Mouse (Mus musculus): ENCODE measurements around the gene Tprn. TPM values are rescaled to one million over a fixed set of nuclear protein-coding genes. Genes with fewer than 3 reads are reported as not detected.

Tprn gene
- polyA plus RNA-seq, 1 experiment from 2014 or later = 20.7 TPM

GRCm38 (mm10) chr2:25305587-25306359 is 43.4 kb downstream of the Tprn start:
- 47% methylated on average over 14 of the region's 14 CpGs for WGBS
- H3K9me3 ChIP-seq = no peaks in the 10 kb centered on the region
- no peak for ATAC-seq
- peak overlapping the region; percentile 96 for H3K4me2 ChIP-seq (replicated peaks)
- H3K4me1 ChIP-seq (replicated peaks) = peaks cover 7% of the 10 kb centered on the region; the same call in 1 of the 2 replicates
- H3K4me3 ChIP-seq (replicated peaks) = peak overlapping the region; percentile 47
- no peak overlapping the region for H3K27ac ChIP-seq
- peaks cover 52% of the 10 kb centered on the region for H3K27me3 ChIP-seq (replicated peaks)
- peak overlapping the region; percentile 46 for H3K9ac ChIP-seq
- no peaks in the 10 kb centered on the region for H3K36me3 ChIP-seq

- Histone ChIP-seq H3K27me3 (replicated peaks) (peaks cover 69% of the 10 kb centered on the region), H3K4me3 (replicated peaks) (no peak overlapping the region), H3K4me2 (replicated peaks) (no peak overlapping the region), H3K4me1 (replicated peaks) (peaks cover 5% of the 10 kb centered on the region; the same call in 1 of the 2 replicates), H3K9ac (no peak overlapping the region), H3K9me3 (no peaks in the 10 kb centered on the region), H3K36me3 (no peaks in the 10 kb centered on the region), H3K27ac (no peak overlapping the region)
- 51% methylated on average over 10 of the region's 10 CpGs for WGBS
- ATAC-seq = no peak
Measured at GRCm38 (mm10) chr2:25310180-25310579, 47.8 kb downstream of the Tprn start.

GRCm38 (mm10) chr2:25310969-25311368 is 48.6 kb downstream of the Tprn start:
- peak overlapping the region; percentile 53 for H3K4me2 ChIP-seq (replicated peaks)
- H3K4me3 ChIP-seq (replicated peaks) = peak overlapping the region; percentile 25

GRCm38 (mm10) chr2:25311491-25311891 is 49.1 kb downstream of the Tprn start:
- ATAC-seq = peak; percentile 93
- WGBS = 3% methylated on average over 11 of the region's 11 CpGs
- Histone ChIP-seq H3K27ac (no peak overlapping the region), H3K27me3 (replicated peaks) (peaks cover 65% of the 10 kb centered on the region), H3K4me2 (replicated peaks) (peak overlapping the region; percentile 53), H3K4me1 (replicated peaks) (0 out of 2 replicates have a peak, but pooled peaks cover 3% of the 10 kb centered on the region), H3K36me3 (no peaks in the 10 kb centered on the region), H3K9me3 (no peaks in the 10 kb centered on the region), H3K9ac (no peak overlapping the region), H3K4me3 (replicated peaks) (peak overlapping the region; percentile 25; the same call in 1 of the 2 replicates)

More at GRCm38 (mm10) chr2:25310969-25311368, 48.6 kb downstream of the Tprn start:
- H3K4me1 ChIP-seq (replicated peaks) = 0 out of 2 replicates have a peak, but pooled peaks cover 3% of the 10 kb centered on the region
- 2% methylated on average over 22 of the region's 22 CpGs for WGBS
- no peaks in the 10 kb centered on the region for H3K36me3 ChIP-seq
- peaks cover 63% of the 10 kb centered on the region for H3K27me3 ChIP-seq (replicated peaks)
- no peak overlapping the region for H3K27ac ChIP-seq
- peak; percentile 75 for ATAC-seq
- peak overlapping the region; percentile 20; the same call in 1 of the 2 replicates for H3K9ac ChIP-seq
- no peaks in the 10 kb centered on the region for H3K9me3 ChIP-seq

- ATAC-seq = peak; percentile 31; the same call in 1 of the 2 replicates
- no peaks in the 10 kb centered on the region for H3K9me3 ChIP-seq
- peaks cover 47% of the 10 kb centered on the region for H3K27me3 ChIP-seq (replicated peaks)
Measured at GRCm38 (mm10) chr2:25318119-25318966, 55.9 kb downstream of the Tprn start.

GRCm38 (mm10) chr2:25318971-25319773 is 56.8 kb downstream of the Tprn start, which contains the start of gene Grin1:
TSS of gene Grin1 (minus strand) at chr2:25319187.
- Histone ChIP-seq H3K9ac (no peak within 1 kb of the TSS), H3K9me3 (no peaks in the 10 kb centered on the region), H3K36me3 (no peaks in the 10 kb centered on the region), H3K4me3 (replicated peaks) (peak within 1 kb of the TSS; percentile 27), H3K27ac (no peak within 1 kb of the TSS), H3K4me2 (replicated peaks) (peak within 1 kb of the TSS; percentile 75), H3K4me1 (replicated peaks) (peaks cover 3% of the 10 kb centered on the region; the same call in 1 of the 2 replicates), H3K27me3 (replicated peaks) (peaks cover 45% of the 10 kb centered on the region)
- peak; percentile 73 for ATAC-seq
- 10% methylated on average over 58 of the region's 58 CpGs for WGBS

More at GRCm38 (mm10) chr2:25318119-25318966, 55.9 kb downstream of the Tprn start:
- no peak overlapping the region for H3K27ac ChIP-seq
- H3K4me2 ChIP-seq (replicated peaks) = peak overlapping the region; percentile 75
- H3K4me1 ChIP-seq (replicated peaks) = peaks cover 3% of the 10 kb centered on the region; the same call in 1 of the 2 replicates
- WGBS = 6% methylated on average over 31 of the region's 31 CpGs
- H3K9ac ChIP-seq = no peak overlapping the region
- no peaks in the 10 kb centered on the region for H3K36me3 ChIP-seq
- peak overlapping the region; percentile 27 for H3K4me3 ChIP-seq (replicated peaks)

Other genes starting within 250 kb of the Tprn start
- 48.8 and 50.6 TPM in 2 replicates for gene Nsmf, start 208.3 kb upstream of the Tprn start, polyA plus RNA-seq (2015; fragmentation: Nextera tagmentation; extraction: Ambion mirVana)
- 8.9 and 11.7 TPM in 2 replicates for gene Entpd8, start 182.3 kb upstream of the Tprn start, polyA plus RNA-seq (2015; fragmentation: Nextera tagmentation; extraction: Ambion mirVana)
- 5.6 and 10.0 TPM in 2 replicates for gene Noxa1, start 167.5 kb upstream of the Tprn start, polyA plus RNA-seq (2015; fragmentation: Nextera tagmentation; extraction: Ambion mirVana)
- 14.3 and 19.3 TPM in 2 replicates for gene Nrarp, start 81.9 kb upstream of the Tprn start, polyA plus RNA-seq (2015; fragmentation: Nextera tagmentation; extraction: Ambion mirVana)
- gene Tor4a, start 65.7 kb upstream of the Tprn start, polyA plus RNA-seq (2015; fragmentation: Nextera tagmentation; extraction: Ambion mirVana) = 16.4 and 18.5 TPM in 2 replicates
- 94.8 and 106 TPM in 2 replicates for gene Nelfb, start 51.1 kb upstream of the Tprn start, polyA plus RNA-seq (2015; fragmentation: Nextera tagmentation; extraction: Ambion mirVana)
- gene Stpg3, start 48.0 kb upstream of the Tprn start, polyA plus RNA-seq (2015; fragmentation: Nextera tagmentation; extraction: Ambion mirVana) = not detected in 2 replicates
- gene Fam166a, start 43.9 kb upstream of the Tprn start, polyA plus RNA-seq (2015; fragmentation: Nextera tagmentation; extraction: Ambion mirVana) = not detected in 2 replicates
- 600 and 657 TPM in 2 replicates for gene Tubb4b, start 37.9 kb upstream of the Tprn start, polyA plus RNA-seq (2015; fragmentation: Nextera tagmentation; extraction: Ambion mirVana)
- 5.0 and 5.6 TPM in 2 replicates for gene Slc34a3, start 28.3 kb upstream of the Tprn start, polyA plus RNA-seq (2015; fragmentation: Nextera tagmentation; extraction: Ambion mirVana)
- 0.14 and 0.29 TPM in 2 replicates for gene Rnf224, start 25.8 kb upstream of the Tprn start, polyA plus RNA-seq (2015; fragmentation: Nextera tagmentation; extraction: Ambion mirVana)
- gene Rnf208, start 20.4 kb upstream of the Tprn start, polyA plus RNA-seq (2015; fragmentation: Nextera tagmentation; extraction: Ambion mirVana) = 19.0 and 24.8 TPM in 2 replicates
- gene Cysrt1, start 20.2 kb upstream of the Tprn start, polyA plus RNA-seq (2015; fragmentation: Nextera tagmentation; extraction: Ambion mirVana) = 1.4 and 2.3 TPM in 2 replicates
- 4.3 and 5.5 TPM in 2 replicates for gene AL732309.1, start 15.8 kb upstream of the Tprn start, polyA plus RNA-seq (2015; fragmentation: Nextera tagmentation; extraction: Ambion mirVana)
- 22.8 and 23.2 TPM in 2 replicates for gene Tmem203, start 7.2 kb upstream of the Tprn start, polyA plus RNA-seq (2015; fragmentation: Nextera tagmentation; extraction: Ambion mirVana)
- gene Ssna1, start 9.8 kb downstream of the Tprn start, polyA plus RNA-seq (2015; fragmentation: Nextera tagmentation; extraction: Ambion mirVana) = 200 and 212 TPM in 2 replicates
- gene Anapc2, start 9.9 kb downstream of the Tprn start, polyA plus RNA-seq (2015; fragmentation: Nextera tagmentation; extraction: Ambion mirVana) = 95.8 and 103 TPM in 2 replicates
- not detected in 2 replicates for gene Tmem210, start 25.5 kb downstream of the Tprn start, polyA plus RNA-seq (2015; fragmentation: Nextera tagmentation; extraction: Ambion mirVana)
- 0.43 and 1.8 TPM in 2 replicates for gene Lrrc26, start 27.3 kb downstream of the Tprn start, polyA plus RNA-seq (2015; fragmentation: Nextera tagmentation; extraction: Ambion mirVana)
- 1.4 TPM in 2 replicates for gene Grin1, start 56.6 kb downstream of the Tprn start, polyA plus RNA-seq (2015; fragmentation: Nextera tagmentation; extraction: Ambion mirVana)
- 40.2 and 40.8 TPM in 2 replicates for gene Man1b1, start 69.7 kb downstream of the Tprn start, polyA plus RNA-seq (2015; fragmentation: Nextera tagmentation; extraction: Ambion mirVana)
- gene Dpp7, start 93.7 kb downstream of the Tprn start, polyA plus RNA-seq (2015; fragmentation: Nextera tagmentation; extraction: Ambion mirVana) = 46.0 and 48.6 TPM in 2 replicates
- gene Uap1l1, start 103.1 kb downstream of the Tprn start, polyA plus RNA-seq (2015; fragmentation: Nextera tagmentation; extraction: Ambion mirVana) = 105 and 122 TPM in 2 replicates
- gene Sapcd2, start 109.7 kb downstream of the Tprn start, polyA plus RNA-seq (2015; fragmentation: Nextera tagmentation; extraction: Ambion mirVana) = 46.8 and 48.8 TPM in 2 replicates
- gene Entpd2, start 133.3 kb downstream of the Tprn start, polyA plus RNA-seq (2015; fragmentation: Nextera tagmentation; extraction: Ambion mirVana) = 12.1 and 15.6 TPM in 2 replicates
- gene Npdc1, start 136.7 kb downstream of the Tprn start, polyA plus RNA-seq (2015; fragmentation: Nextera tagmentation; extraction: Ambion mirVana) = 40.9 and 48.2 TPM in 2 replicates
- 0.18 TPM in 1 of 2 replicates, not detected in the other for gene Fut7, start 160.6 kb downstream of the Tprn start, polyA plus RNA-seq (2015; fragmentation: Nextera tagmentation; extraction: Ambion mirVana)
- 2.8 and 3.7 TPM in 2 replicates for gene Abca2, start 166.1 kb downstream of the Tprn start, polyA plus RNA-seq (2015; fragmentation: Nextera tagmentation; extraction: Ambion mirVana)
- 2.2 and 3.0 TPM in 2 replicates for gene Clic3, start 194.2 kb downstream of the Tprn start, polyA plus RNA-seq (2015; fragmentation: Nextera tagmentation; extraction: Ambion mirVana)
- 28.0 and 33.2 TPM in 2 replicates for gene Paxx, start 198.5 kb downstream of the Tprn start, polyA plus RNA-seq (2015; fragmentation: Nextera tagmentation; extraction: Ambion mirVana)
- 4.6 and 5.8 TPM in 2 replicates for gene Ptgds, start 207.4 kb downstream of the Tprn start, polyA plus RNA-seq (2015; fragmentation: Nextera tagmentation; extraction: Ambion mirVana)
- gene Lcn12, start 231.3 kb downstream of the Tprn start, polyA plus RNA-seq (2015; fragmentation: Nextera tagmentation; extraction: Ambion mirVana) = not detected in 2 replicates
- 57.5 and 65.2 TPM in 2 replicates for gene Fbxw5, start 238.1 kb downstream of the Tprn start, polyA plus RNA-seq (2015; fragmentation: Nextera tagmentation; extraction: Ambion mirVana)
- gene C8g, start 239.1 kb downstream of the Tprn start, polyA plus RNA-seq (2015; fragmentation: Nextera tagmentation; extraction: Ambion mirVana) = 5.4 and 8.3 TPM in 2 replicates

Data from intestine, embryonic 15.5 days (tissue).